Mouse (Mus musculus) ES-E14 (cell line): ENCODE measurements at regions not wholly inside any gene's neighbourhood (a gene's known extent, or its start where the extent isn't known, plus 50 kb on each side); places are given as distances from the start of the nearest gene placed in this dataset.
"Not testable (repeated sequence)": the region's sequence is repeated elsewhere in the genome, so short reads cannot be mapped to it uniquely, and the experiment has no call there.

Experiments
- DNase-seq: peaks from one replicate; pipeline ENCODE4 v3.0.0-alpha.2; 2013; ENCODE audit warnings: low read depth, low spot score
- H3K27ac ChIP-seq: 2 replicates; pipeline ENCODE4 v1.5.1; 2012; ENCODE audit warnings: low read depth, mild to moderate bottlenecking, low read length, moderate library complexity, mixed read lengths; ENCODE audit not compliant: poor library complexity, insufficient read depth, severe bottlenecking
- H3K36me3 ChIP-seq: 2 replicates; pipeline ENCODE4 v1.6.1; 2012; ENCODE audit warnings: mild to moderate bottlenecking, low read length, moderate library complexity, mixed read lengths; ENCODE audit not compliant: control insufficient read depth, poor library complexity, insufficient read depth, severe bottlenecking
- H3K4me1 ChIP-seq, 2 experiments: fragments of 150-350 bp in 1 of 2; sonication (generic) in 1 of 2; 2 replicates each; pipeline ENCODE4 v1.6.1; 2012; ENCODE audit warnings: low read length in 2 of 2, mild to moderate bottlenecking in 1 of 2, mixed read lengths in 1 of 2; ENCODE audit not compliant: control insufficient read depth in 2 of 2, insufficient read depth in 2 of 2, poor library complexity in 1 of 2
- H3K4me3 ChIP-seq, 2 experiments: fragments of 150-350 bp in 1 of 2; sonication (generic) in 1 of 2; 2 replicates each; pipeline ENCODE4 v1.5.1; 2012; ENCODE audit warnings: low read length in 2 of 2, low read depth in 1 of 2, mild to moderate bottlenecking in 1 of 2, mixed read lengths in 1 of 2; ENCODE audit not compliant: insufficient read depth in 1 of 2, poor library complexity in 1 of 2, severe bottlenecking in 1 of 2
- H3K9ac ChIP-seq: 2 replicates; pipeline ENCODE4 v1.6.1; 2012; ENCODE audit warnings: low read depth, mild to moderate bottlenecking, low read length, mixed read lengths; ENCODE audit not compliant: poor library complexity, insufficient read depth, severe bottlenecking
- H3K9me3 ChIP-seq: fragments of 150-350 bp; sonication (generic); 2 replicates; pipeline ENCODE4 v1.6.1; 2012; ENCODE audit warnings: low read depth, mild to moderate bottlenecking, low read length; ENCODE audit not compliant: control insufficient read depth, insufficient read depth
- CHD2 ChIP-seq: IDR thresholded peaks from 2 replicates; pipeline ENCODE4 v1.6.1; 2014; ENCODE audit warnings: mild to moderate bottlenecking, low read depth, low read length, inconsistent platforms
- HCFC1 ChIP-seq: IDR thresholded peaks from 2 replicates; pipeline ENCODE4 v1.6.1; 2012; ENCODE audit warnings: low read length, inconsistent platforms, borderline replicate concordance; ENCODE audit not compliant: insufficient read depth
- MAFK ChIP-seq: IDR thresholded peaks from 2 replicates; pipeline ENCODE4 v1.6.1; 2014; ENCODE audit warnings: mild to moderate bottlenecking, low read depth, low read length, inconsistent platforms; ENCODE audit not compliant: insufficient read depth
- ZC3H11A ChIP-seq: IDR thresholded peaks from 2 replicates; pipeline ENCODE4 v1.6.1; 2012; ENCODE audit warnings: low read depth, mild to moderate bottlenecking, inconsistent platforms, low read length, borderline replicate concordance
- ZNF384 ChIP-seq: IDR thresholded peaks from 2 replicates; pipeline ENCODE4 v1.6.1; 2012; ENCODE audit warnings: low read depth, low read length, inconsistent platforms
- in situ Hi-C, 2 experiments: fragments of 600-800 bp; cut with MboI; formaldehyde crosslinking; loops; one replicate each; pipeline ENCODE4 v1.15.1; 2025; ENCODE audit warnings: low sequenced_read_pairs in 2 of 2, inconsistent platforms in 1 of 2; ENCODE audit not compliant: unreplicated experiment in 2 of 2

DNA sequence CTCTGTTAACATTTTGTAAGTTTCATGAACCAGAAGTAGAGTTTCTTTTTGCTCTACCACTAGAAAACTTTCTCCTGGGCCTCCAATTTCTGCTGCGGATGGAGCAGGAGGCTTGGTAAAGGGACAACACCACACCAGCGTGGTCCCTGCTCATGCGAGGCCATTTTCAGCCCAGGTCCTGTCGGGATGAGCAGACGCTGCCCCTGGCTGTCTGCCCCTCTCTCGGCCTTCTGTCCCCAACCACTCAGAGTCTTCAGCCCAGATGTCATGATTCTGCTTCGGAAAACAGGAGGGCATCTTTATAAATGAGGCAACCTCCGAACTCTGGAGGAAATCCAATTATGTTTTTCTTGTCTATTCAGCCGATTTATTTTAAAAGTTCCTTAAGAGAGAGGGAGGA lies 186.6 kb upstream of the Npvf start:
- H3K9me3 ChIP-seq, result no peaks in the 10 kb centered on the region

GRCm38 (mm10) chr6:50845246-50845645 lies 191.0 kb upstream of the Npvf start:
- H3K9me3 ChIP-seq, H3K9ac ChIP-seq, H3K36me3 ChIP-seq, H3K4me1 ChIP-seq, H3K27ac ChIP-seq, DNase-seq, H3K4me3 ChIP-seq, in situ Hi-C loops: not testable (repeated sequence)

More for the DNA sequence above, 186.6 kb upstream of the Npvf start:
- in situ Hi-C loops, result no loop called here
- Histone ChIP-seq H3K36me3 (no peaks in the 10 kb centered on the region), H3K4me1 (no peaks in the 10 kb centered on the region), H3K9ac (no peak overlapping the region), H3K4me3 (no peak overlapping the region), H3K27ac (no peak overlapping the region)
- TF ChIP-seq ZNF384 (no peak), ZC3H11A (no peak), CHD2 (no peak), MAFK (no peak)
- no peak for DNase-seq

DNA sequence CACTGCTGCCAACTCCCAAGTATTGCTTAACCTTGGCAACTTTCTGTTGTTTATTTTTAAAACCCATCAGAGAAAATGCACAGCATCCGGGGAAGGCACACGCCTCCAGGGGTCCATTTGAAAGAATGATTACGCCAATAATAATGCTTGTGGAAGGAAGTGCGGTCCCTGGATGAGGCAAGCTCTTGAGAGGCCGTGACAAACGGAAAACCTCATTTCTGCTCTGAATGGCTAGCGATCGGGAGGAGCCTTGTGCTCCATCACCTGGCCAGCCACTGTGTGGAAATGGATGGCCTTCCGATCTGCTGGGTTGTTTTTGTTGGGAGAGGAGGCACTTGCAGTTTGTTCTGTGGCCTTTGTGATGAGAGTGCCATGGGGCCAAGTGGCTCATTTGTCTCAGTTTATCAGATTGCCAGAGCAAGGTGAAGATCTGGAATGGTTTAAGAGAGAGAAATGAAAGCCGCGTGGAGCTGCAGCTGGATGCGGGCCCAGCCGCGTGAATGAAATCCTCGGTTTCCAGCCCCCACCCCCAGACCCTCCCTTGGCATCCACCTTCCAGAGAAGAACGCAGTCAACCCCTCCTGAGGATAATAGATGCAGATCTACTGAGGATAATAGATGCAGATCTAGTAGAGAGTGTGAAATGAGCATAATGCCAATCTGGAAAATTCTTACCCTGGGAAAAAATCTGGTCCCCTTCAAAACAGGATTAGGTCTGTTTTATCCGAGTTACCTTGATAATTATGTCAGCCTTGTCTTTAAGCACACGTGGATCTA lies 192.7 kb upstream of the Npvf start:
- Histone ChIP-seq H3K36me3 (no peaks in the 10 kb centered on the region), H3K4me1 (no peaks in the 10 kb centered on the region), H3K27ac (no peak overlapping the region), H3K4me3 (no peak overlapping the region), H3K9me3 (no peaks in the 10 kb centered on the region), H3K9ac (no peak overlapping the region)
- in situ Hi-C loops, result no loop called here
- DNase-seq, result no peak
- TF ChIP-seq MAFK (no peak), ZNF384 (no peak), CHD2 (no peak), HCFC1 (no peak), ZC3H11A (no peak)

DNA sequence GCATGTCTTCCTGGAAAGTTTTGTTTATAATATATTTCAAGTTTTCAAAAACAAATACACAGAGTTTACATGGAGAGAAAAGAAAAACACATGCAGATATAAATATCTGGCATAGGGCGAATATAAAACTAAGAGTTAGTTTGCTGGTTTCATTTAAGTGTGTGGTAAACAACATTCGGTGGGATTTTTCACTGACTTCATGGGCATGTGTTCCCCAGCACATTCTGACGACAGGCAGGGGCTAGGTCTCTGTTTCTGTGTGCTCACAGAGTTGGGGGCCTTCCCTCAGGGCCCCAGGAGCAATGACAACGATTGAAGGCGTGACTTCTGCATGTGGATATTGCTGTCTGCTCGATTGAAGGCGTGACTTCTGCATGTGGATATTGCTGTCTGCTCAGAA lies 193.3 kb upstream of the Npvf start:
- TF ChIP-seq ZNF384 (no peak), MAFK (no peak), CHD2 (no peak), HCFC1 (no peak), ZC3H11A (no peak)
- no peak overlapping the region for H3K27ac ChIP-seq
- H3K4me3 ChIP-seq, result no peak overlapping the region
- H3K9ac ChIP-seq, result no peak overlapping the region
- H3K4me1 ChIP-seq, result no peaks in the 10 kb centered on the region
- no peak for DNase-seq
- in situ Hi-C loops, result no loop called here
- no peaks in the 10 kb centered on the region for H3K36me3 ChIP-seq
- H3K9me3 ChIP-seq, result no peaks in the 10 kb centered on the region

GRCm38 (mm10) chr6:50859162-50859561 lies 204.9 kb upstream of the Npvf start:
- in situ Hi-C loops, result no loop called here

More at GRCm38 (mm10) chr6:50859162-50859561, 204.9 kb upstream of the Npvf start:
- H3K36me3 ChIP-seq, result no peaks in the 10 kb centered on the region
- no peak overlapping the region for H3K27ac ChIP-seq
- TF ChIP-seq ZNF384 (no peak), MAFK (no peak), HCFC1 (no peak), CHD2 (no peak), ZC3H11A (no peak)
- no peaks in the 10 kb centered on the region for H3K9me3 ChIP-seq
- no peaks in the 10 kb centered on the region for H3K4me1 ChIP-seq
- DNase-seq, result no peak
- H3K4me3 ChIP-seq, result no peak overlapping the region
- no peak overlapping the region for H3K9ac ChIP-seq
